Comparison of ENCODE assay signal across 16 mouse cellular contexts in the genomic region with DNA sequence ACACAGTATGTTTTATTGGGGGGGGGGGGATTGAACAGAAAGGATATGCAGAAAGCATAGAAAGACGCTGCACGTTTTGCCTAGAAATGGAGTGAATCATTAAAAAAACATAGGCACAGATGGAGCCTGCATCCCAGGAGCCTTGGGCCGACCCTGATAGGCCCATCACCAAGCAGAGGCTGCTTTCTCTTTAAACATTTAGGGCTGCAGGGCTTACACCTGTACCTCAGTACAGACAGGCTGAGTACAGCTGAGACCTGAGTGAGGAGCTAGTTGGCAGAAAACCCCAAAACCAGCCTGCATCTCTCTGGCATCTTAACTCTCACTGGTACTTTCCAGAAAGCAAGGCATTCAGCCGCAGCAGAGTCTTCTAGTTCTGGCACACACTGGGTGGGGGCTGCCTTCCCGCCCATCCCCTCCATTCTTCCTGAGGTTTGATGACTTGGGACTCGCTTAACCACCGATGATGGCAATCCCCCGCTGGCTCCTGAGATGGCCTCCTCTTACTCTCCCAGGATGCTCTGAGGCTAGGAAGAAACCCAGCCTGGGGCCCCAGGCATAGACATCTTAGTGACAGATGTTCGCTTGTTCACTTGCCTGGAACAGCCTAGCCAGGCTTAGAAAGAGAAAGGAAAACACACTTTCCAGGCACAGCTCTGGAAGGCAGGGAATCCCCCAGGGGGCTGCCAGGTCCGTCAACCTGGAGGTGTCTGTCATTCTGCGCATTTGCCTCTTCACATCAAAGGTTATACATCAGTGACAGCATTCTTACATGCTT.
DNase-seq lines count a peak whose midpoint lies in the region; ATAC-seq lines count a peak whose summit lies in the region.
"Had no signal": no experiment of that assay in that cellular context is flagged by ENCODE, and none has a peak within 500 bp of the region (broad histone marks: within the 10 kb centered on the region; RNA-seq: fewer than 3 reads in every experiment).

No protein-coding gene starts in this region.

- peaks cover 9% of the 10 kb centered on the region for H3K4me1 ChIP-seq in midbrain, embryonic 13.5 days (replicated peaks)
- no peaks in the 10 kb centered on the region for H3K4me1 ChIP-seq in midbrain, embryonic 16.5 days (ENCODE audit: control insufficient read depth, insufficient read depth, low read length)
- H3K4me1 ChIP-seq: embryonic facial prominence, embryonic 13.5 days had no signal

- peak; percentile 34; the same call in 1 of the 2 replicates for ATAC-seq in midbrain, embryonic 13.5 days
- ATAC-seq in midbrain, embryonic 16.5 days = no peak
- no peak for ATAC-seq in cerebellum, adult (ENCODE audit: insufficient number of reproducible peaks, low FRiP score, low TSS enrichment)
- ATAC-seq: forebrain, embryonic 15.5 days; inflammation-experienced regulatory T-cells, adult 6 months had no signal

- H3K9me3 ChIP-seq in midbrain, embryonic 13.5 days = 0 out of 2 replicates have a peak, but pooled peaks cover 3% of the 10 kb centered on the region
- H3K9me3 ChIP-seq in midbrain, embryonic 16.5 days (replicated peaks; ENCODE audit: control insufficient read depth, low read length, poor library complexity, severe bottlenecking) = no peaks in the 10 kb centered on the region
- H3K9me3 ChIP-seq: forebrain, embryonic 15.5 days had no signal

- peak; percentile 8 for DNase-seq in embryo, embryonic 11 days
- no peak for DNase-seq in embryo, embryonic 9.5 days (ENCODE audit: extremely low spot score)
- DNase-seq in mesoderm, embryonic 11.5 days (ENCODE audit: low read depth, low spot score) = peak; percentile 6
- no peak for DNase-seq in spleen, postnatal 10 days (ENCODE audit: low spot score in 2 of 2)
- DNase-seq in right cerebral cortex, postnatal 36 days (ENCODE audit: low spot score in 2 of 2) = no peak
- DNase-seq: cerebellum, adult 8-10 months; spleen, adult 18-20 months; thymus, adult 18-20 months had no signal

- H3K27ac ChIP-seq in midbrain, embryonic 13.5 days = peak overlapping the region; percentile 32; the same call in 1 of the 2 replicates
- no peak overlapping the region for H3K27ac ChIP-seq in midbrain, embryonic 16.5 days (ENCODE audit: low read length)
- H3K27ac ChIP-seq: embryonic facial prominence, embryonic 13.5 days; forebrain, embryonic 15.5 days; left cerebral cortex, adult 2 months had no signal

- no peaks in the 10 kb centered on the region for H3K36me3 ChIP-seq in midbrain, embryonic 13.5 days
- H3K36me3 ChIP-seq in midbrain, embryonic 16.5 days (ENCODE audit: control insufficient read depth, insufficient read depth, low read length) = no peaks in the 10 kb centered on the region
- H3K36me3 ChIP-seq: embryonic facial prominence, embryonic 13.5 days; forebrain, embryonic 15.5 days had no signal

- H3K27me3 ChIP-seq in midbrain, embryonic 13.5 days = no peaks in the 10 kb centered on the region
- H3K27me3 ChIP-seq in midbrain, embryonic 16.5 days (ENCODE audit: control insufficient read depth, insufficient read depth, low read depth, low read length) = no peaks in the 10 kb centered on the region
- H3K27me3 ChIP-seq: embryonic facial prominence, embryonic 13.5 days; forebrain, embryonic 15.5 days had no signal

- no peak overlapping the region for H3K4me3 ChIP-seq in midbrain, embryonic 13.5 days (replicated peaks)
- no peak overlapping the region for H3K4me3 ChIP-seq in midbrain, embryonic 16.5 days (ENCODE audit: low read depth, low read length)
- H3K4me3 ChIP-seq: embryonic facial prominence, embryonic 13.5 days; forebrain, embryonic 15.5 days; left cerebral cortex, adult 2 months had no signal

- no peak overlapping the region for H3K9ac ChIP-seq in midbrain, embryonic 13.5 days (replicated peaks)
- H3K9ac ChIP-seq in midbrain, embryonic 16.5 days (ENCODE audit: low read depth, low read length) = no peak overlapping the region
- H3K9ac ChIP-seq: embryonic facial prominence, embryonic 13.5 days; forebrain, embryonic 15.5 days had no signal

- no peak overlapping the region for H3K4me2 ChIP-seq in midbrain, embryonic 13.5 days (replicated peaks)
- no peak overlapping the region for H3K4me2 ChIP-seq in midbrain, embryonic 16.5 days (ENCODE audit: low read length)
- H3K4me2 ChIP-seq: embryonic facial prominence, embryonic 13.5 days; forebrain, embryonic 15.5 days; heart, embryonic 11.5 days had no signal

- WGBS in midbrain, embryonic 13.5 days = 66% methylated on average over 11 of the region's 11 CpGs
- WGBS in midbrain, embryonic 16.5 days = 61% methylated on average over 11 of the region's 11 CpGs

Comparison
In these comparisons a context has a peak if more than half of its experiments do, and no peak if none do; other contexts are left out.
1. DNase-seq: peak in embryo, embryonic 11 days (single experiment) and mesoderm, embryonic 11.5 days (single experiment); none in embryo, embryonic 9.5 days (single experiment), spleen, postnatal 10 days (0 of 2) and right cerebral cortex, postnatal 36 days (0 of 2).